Mouse (Mus musculus) left cerebral cortex, adult 9 months (tissue): Measurements from ENCODE around the gene Skap1.
"Not testable (repeated sequence)": the region's sequence is repeated elsewhere in the genome, so short reads cannot be mapped to it uniquely, and the experiment has no call there.

ENCODE experiments used
- DNase-seq, 2 experiments: peaks; one replicate each; pipeline ENCODE4 v3.0.0; 2022; ENCODE audit warnings: low spot score in 2 of 2

Gene Skap1

GRCm38 (mm10) chr11:96694774-96695173, 230.4 kb downstream of the Skap1 start:
- no peak for DNase-seq

GRCm38 (mm10) chr11:96696168-96696727, 231.9 kb downstream of the Skap1 start:
- no peak for DNase-seq

GRCm38 (mm10) chr11:96696842-96697455, 232.6 kb downstream of the Skap1 start:
- DNase-seq: no peak

GRCm38 (mm10) chr11:96697467-96697866, 233.1 kb downstream of the Skap1 start:
- DNase-seq: no peak

- DNase-seq: no peak
Observed at GRCm38 (mm10) chr11:96703813-96704212, 239.4 kb downstream of the Skap1 start.

- DNase-seq: no peak
Observed at GRCm38 (mm10) chr11:96711268-96711667, 246.9 kb downstream of the Skap1 start.

- DNase-seq: no peak
Observed at GRCm38 (mm10) chr11:96711670-96712069, 247.3 kb downstream of the Skap1 start.

- DNase-seq: peak in 1 of 2 experiments; percentile 2
Observed at GRCm38 (mm10) chr11:96713210-96714005, 249.0 kb downstream of the Skap1 start.

- DNase-seq: no peak
Observed at GRCm38 (mm10) chr11:96714011-96714410, 249.6 kb downstream of the Skap1 start.

GRCm38 (mm10) chr11:96715168-96715567, 250.8 kb downstream of the Skap1 start:
- not testable (repeated sequence) for DNase-seq

GRCm38 (mm10) chr11:96718609-96719008, 254.2 kb downstream of the Skap1 start:
- no peak for DNase-seq

GRCm38 (mm10) chr11:96725833-96726232, 261.4 kb downstream of the Skap1 start:
- DNase-seq: no peak

GRCm38 (mm10) chr11:96728577-96728976, 264.2 kb downstream of the Skap1 start:
- DNase-seq: no peak

- DNase-seq: no peak
Observed at GRCm38 (mm10) chr11:96729462-96729861, 265.1 kb downstream of the Skap1 start.

- no peak for DNase-seq
Observed at GRCm38 (mm10) chr11:96730327-96730726, 265.9 kb downstream of the Skap1 start.

- no peak for DNase-seq
Observed at GRCm38 (mm10) chr11:96732657-96733056, 268.3 kb downstream of the Skap1 start.

- peak in 1 of 2 experiments; percentile 53 for DNase-seq
Observed at GRCm38 (mm10) chr11:96735908-96736307, 271.5 kb downstream of the Skap1 start.

GRCm38 (mm10) chr11:96736361-96736760, 272.0 kb downstream of the Skap1 start:
- DNase-seq: no peak

GRCm38 (mm10) chr11:96737673-96738471, 273.5 kb downstream of the Skap1 start:
- no peak for DNase-seq

- no peak for DNase-seq
Observed at GRCm38 (mm10) chr11:96740796-96741195, 276.4 kb downstream of the Skap1 start.

- peak in 1 of 2 experiments; percentile 46 for DNase-seq
Observed at GRCm38 (mm10) chr11:96741995-96742394, 277.6 kb downstream of the Skap1 start.

- no peak for DNase-seq
Observed at GRCm38 (mm10) chr11:96743000-96743399, 278.6 kb downstream of the Skap1 start.
